Mouse (Mus musculus): ENCODE measurements around the gene Vkorc1l1.
A peak's percentile ranks its signal among the peaks of the same experiment; 100 is the strongest.

The Vkorc1l1 gene

DNA sequence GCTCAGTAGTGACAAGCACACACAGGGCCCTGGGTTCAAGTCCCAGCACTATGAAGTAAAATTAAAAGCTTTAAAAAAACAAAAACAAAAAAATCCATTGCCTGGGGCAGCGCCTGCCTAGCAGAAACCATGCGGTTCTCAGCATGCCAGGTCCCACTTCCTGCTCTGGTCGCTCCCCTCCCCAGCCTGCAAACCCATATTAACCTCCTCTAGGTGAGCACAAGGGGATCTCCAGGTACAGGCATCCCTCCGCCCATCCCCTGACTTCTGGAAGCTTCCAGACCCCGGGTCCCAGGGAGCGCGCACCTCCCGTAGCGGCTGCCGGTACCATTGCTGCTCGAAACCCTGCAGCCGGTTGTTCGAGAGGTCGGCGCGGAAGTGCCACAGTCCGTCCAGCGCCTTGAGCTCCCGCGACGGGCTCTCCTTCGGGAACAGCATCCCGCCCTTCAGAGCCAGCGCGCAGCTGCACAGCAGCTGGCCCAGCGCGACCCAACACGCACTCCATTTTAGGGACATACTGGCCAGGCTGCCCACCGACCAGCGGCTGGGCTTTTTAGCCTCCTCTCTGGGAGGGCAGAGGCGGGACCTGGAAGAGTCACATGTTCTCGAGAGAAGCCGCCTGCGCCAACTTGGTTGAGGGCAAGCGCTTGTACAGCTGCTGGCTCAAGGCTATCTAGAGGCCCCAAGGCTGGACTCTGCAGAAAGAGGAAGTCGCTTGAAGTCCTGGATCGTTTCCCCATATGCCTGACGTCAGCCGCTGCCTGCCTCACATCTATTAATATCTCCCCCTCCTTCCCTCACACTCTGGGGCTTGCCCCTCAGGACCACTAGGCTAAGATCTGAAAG is 60.8 kb downstream of the Vkorc1l1 start, which contains the start of gene Gusb:
Gene Gusb, minus strand, starts transcription at position 749 of the 846 bp plus-strand sequence.
- DNase-seq: peak; percentile 67 to 68

DNA sequence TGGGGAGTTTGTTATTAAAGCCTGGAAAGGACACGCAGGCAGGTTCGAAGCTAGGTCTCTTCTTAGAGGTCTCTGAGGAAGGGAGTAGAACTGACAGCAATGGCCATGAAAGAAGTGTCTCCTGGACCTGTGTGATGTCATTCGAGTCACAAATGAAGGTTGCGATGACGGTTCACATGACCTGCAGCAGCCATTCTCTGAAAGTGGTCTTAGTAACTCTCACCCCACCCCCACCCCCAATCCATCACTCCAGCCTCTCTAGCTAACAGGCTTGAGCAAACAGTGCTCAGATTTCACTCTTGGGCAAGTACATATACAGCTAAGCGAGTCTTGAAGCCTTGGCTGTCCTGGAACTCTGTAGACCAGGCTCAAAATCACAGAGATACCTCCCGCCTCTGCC is 61.5 kb downstream of the Vkorc1l1 start:
- no peak for DNase-seq

DNA sequence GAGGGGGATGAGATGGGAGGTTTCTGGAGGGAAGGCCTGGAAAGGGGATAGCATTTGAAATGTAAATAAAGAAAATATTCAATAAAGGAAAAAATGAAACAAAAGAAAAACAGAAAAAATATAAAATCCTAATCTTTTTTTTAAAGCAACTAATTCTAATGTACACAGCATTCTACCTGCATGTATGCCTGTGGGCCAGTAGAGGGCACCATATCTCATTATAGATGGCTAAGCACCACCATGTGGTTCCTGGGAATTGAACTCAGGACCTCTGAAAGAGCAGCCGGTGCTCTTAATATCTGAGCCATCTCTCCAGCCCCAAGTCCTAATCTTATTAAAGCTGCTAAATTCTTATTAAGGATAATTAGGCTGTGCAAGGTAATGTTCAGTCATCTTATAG is 65.6 kb downstream of the Vkorc1l1 start:
- DNase-seq: no peak

DNA sequence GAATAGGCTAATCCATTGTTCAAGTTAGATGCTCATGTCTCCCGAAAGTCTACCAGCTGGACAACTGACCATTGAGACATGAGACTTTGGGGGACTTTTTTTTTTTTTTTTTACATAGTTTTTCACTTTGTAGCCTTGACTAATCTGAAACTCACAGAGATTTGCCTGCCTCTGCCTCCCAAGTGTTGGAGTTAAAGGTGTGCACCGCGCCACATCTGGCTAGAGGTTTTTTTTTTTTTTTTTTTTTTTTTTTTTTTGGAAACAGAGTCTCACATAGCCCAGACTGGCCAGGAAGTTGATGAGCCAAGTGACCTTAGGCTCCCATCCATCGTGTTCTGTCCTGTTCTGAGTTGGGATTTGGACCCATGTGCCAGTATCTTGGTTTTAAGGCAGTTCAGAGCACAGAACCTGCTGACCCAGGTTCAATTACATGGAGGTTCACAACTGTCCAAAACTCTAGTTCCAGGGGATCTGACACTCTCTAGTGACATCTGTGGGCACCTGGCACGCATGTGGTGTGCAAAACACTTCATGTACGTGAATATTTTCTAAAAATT is 66.3 kb downstream of the Vkorc1l1 start:
- DNase-seq: no peak

DNA sequence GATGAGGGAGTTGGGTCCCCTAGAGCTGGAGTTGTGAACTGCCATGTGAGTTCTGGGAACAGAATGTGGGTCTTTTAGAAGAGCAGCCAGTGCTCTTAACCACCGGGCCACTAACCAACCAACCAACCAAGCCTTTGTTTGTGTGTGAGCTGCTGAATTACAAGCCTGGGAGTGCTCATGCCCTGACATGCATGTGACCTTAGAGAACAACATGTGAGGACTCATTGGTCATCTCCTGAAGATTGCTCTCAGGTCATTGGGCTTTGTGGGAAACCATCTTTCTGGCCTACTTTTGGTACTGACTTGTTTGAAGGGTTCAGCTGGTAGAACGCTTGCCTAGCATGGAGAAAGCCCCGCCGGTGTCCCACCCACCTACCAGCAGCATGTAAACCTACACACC is 68.0 kb downstream of the Vkorc1l1 start:
- no peak for DNase-seq

DNA sequence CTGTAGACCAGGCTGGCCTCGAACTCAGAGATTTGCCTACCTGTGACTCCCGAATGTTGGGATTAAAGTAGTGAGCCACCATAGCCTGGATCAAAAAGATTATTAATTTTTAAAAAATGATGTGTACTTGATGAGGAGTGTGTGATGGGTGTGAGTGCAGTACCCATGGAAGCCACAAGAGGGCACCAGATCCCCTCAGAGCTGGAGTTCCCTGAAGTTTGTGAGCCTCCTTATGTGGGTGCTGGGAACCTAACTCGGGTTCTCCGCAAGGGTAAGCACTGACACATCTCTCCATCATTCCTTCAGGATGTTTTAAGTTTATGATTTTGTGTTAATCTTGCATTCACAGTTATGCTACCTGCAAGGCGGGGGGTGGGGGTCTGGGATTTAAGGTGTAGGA is 69.2 kb downstream of the Vkorc1l1 start:
- no peak for DNase-seq

DNA sequence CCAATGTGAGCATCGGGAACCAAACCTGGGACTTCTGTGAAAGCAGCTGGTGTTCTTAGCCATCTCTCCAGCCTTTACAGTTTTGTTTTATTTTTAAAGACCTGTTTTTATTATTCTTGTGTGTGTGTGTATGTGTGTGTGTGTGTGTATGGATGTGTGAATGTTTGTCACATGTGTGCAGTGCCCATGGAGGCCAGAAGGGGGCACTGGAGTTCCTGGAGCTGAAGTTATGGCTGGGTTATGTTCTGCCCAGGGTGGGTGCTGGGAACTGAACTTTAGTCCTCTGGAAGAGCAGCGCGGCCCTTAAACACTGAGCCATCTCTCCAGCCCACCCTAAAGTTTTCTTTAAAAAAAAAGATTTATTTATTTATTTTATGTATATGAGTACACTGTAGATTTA is 73.3 kb downstream of the Vkorc1l1 start:
- no peak for DNase-seq

DNA sequence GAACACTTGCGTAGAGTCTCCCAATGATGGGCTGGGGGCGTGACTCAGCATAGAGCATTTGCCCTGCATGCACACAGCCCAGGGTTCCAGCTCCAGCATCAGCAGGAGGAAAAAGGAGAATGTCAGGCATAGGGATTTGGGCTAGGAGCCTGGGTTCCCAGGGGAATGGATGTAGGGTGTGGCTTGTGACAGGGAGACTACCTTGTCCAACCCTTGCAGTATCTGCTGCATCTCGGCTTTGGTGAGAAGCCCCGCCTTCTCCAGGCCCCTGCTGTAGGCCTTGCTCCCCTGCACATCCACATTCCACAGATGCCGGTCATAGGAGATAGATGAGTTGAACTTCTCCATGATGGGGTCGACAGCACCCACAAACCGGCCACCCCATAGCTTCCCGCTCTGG is 77.7 kb downstream of the Vkorc1l1 start:
- no peak for DNase-seq

DNA sequence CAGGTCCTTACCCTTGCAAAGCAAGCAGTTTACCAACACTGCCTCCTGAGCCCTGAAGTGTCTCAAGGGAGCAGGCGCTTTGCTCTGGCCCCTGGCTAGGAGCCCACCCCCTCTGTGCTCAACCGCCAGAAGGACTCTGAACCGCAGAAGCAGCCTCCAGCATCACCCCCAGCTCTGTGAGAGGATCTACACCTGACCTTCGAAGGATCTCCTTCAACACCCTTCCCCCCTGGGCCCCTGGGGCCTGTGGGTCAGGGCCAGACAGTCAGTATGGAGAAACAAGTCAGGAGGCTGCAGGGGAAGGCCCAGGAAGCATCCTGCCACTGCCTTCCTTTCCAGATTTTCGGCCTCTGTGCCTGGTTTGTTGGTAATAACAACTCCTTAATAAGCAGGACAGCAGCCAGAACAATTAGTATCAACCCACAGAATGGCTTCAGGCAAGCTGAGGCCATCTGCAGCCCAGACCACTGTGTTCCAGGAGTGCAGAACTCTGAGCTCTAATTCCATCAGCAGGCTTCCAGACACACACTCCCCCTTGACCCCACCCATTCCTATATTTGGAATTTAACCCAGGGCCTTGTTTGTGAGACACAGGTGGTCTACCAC is 79.7 kb downstream of the Vkorc1l1 start:
- no peak for DNase-seq

DNA sequence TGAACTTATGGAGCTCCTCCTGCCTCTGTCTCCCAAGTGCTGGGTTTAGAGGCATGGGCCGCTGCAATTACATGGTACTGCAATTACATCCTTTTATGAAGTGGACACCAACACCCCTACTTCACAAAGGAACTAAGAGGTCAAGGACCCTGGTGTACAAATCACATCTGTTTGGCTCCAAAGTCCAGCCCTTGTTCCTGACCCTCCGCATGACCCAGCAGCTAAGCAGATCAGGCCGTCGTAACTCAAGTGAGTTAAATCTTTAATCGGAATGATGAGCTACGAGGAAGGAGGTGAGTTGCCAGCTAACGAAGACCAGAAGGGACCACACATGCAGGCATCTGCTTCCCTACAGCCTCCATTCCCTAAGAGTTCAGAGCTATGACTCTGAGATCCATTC is 80.6 kb downstream of the Vkorc1l1 start:
- no peak for DNase-seq

DNA sequence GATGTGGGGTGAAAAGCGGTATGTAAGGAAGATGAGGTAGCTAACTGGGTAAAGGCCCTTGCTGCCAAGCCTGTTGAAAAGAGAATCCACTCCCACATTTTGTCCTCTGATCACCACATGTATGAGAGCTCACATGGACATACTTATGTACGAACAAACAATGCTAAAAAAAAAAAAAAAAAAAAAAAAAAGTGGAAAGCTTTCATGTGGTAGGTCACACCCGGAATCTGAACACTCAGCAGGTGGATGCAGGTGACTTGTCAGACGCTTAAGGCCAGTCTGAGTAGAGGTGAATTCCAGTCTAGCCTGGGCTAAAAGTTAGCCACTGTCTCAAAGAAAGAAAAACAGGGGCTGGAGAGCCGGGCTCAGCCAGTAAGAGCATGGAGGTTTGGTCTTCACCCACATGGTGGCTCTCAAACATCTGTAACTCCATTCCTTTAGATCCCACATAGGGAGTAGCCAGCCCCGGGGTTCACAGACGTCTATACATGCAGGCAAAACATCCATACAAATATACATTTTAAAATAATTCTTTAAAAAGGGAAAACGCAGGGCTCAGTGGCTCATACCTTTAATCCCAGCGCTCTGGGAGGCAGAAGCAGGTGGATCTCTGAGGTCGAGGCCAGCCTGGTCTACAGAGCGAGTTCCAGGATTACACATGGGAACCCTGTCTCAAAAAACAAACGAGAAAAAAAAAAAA is 81.4 kb downstream of the Vkorc1l1 start:
- DNase-seq: no peak

DNA sequence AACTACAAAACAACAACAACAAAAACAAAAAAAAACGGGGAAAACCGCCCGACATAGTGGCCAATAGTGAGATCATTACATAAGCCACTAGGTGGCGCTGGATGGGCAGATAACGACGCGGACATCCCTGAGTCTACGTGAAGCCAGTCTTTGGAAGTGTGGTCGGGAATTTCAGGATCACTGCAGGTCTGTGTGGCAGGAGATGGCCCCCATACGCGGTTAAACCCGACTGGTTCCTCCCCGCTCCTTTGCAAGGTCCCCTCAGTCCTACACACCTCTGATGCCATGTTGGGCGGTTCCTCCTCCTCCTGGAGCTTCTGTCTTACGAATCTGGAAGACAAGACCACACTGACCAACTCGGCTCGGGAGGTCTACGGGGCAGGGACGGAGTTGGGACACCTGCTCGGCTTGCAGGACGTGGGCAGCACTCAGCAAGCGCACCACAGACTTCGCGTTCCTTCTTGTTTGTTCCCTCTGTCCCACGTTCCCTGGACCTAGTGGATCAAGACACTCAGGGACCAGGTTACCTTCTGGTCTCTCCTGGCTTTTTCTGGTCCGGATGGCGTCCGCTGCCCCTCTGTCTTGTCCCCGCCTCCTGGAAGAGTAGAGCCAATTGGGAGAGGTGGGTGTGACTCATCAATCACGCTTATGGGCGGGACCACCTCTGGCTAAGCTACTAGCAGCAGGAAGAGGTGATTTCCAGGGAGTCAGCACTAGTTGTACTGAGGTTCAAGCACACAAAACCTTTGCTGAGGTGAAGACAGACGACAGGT is 82.2 kb downstream of the Vkorc1l1 start:
- peak; percentile 71 to 81 for DNase-seq

DNA sequence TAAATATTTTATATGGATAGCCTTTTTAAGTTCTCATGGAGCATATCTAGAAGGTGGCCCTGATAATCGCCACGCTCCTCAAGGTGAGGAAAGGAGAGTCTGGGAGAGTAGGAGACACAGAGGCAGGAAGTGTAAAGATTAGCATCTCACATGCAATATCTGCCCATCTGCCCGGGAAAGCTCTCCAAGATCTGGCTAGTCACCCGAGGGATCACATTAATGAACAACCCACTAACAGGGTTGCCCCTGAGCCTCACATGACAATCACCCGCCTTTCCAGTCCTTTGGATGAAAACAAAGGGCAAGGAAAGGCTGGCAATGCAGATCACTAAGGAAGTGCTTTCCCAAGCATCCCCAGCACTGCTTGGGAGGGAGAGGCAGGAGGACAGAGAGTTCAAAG is 85.4 kb downstream of the Vkorc1l1 start:
- DNase-seq: no peak

DNA sequence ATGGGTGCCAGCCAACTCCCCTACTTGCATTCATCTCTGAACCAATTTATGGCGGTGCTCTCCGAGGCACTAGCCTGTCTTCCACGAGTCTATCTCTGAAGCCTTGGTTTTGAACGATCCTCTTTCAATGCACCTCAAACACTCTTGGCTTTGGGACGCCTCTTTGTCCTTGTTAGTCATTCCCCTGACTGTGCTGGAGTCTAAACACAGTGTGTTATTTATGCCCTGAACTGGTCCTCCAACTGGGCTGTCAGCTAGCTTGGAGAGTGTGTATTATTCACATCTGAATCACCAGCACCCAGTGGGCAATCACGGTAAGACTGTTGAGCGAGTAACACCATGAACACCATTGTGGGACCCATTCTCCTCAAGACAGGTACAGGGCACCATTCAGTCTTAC is 85.9 kb downstream of the Vkorc1l1 start:
- DNase-seq: no peak

DNA sequence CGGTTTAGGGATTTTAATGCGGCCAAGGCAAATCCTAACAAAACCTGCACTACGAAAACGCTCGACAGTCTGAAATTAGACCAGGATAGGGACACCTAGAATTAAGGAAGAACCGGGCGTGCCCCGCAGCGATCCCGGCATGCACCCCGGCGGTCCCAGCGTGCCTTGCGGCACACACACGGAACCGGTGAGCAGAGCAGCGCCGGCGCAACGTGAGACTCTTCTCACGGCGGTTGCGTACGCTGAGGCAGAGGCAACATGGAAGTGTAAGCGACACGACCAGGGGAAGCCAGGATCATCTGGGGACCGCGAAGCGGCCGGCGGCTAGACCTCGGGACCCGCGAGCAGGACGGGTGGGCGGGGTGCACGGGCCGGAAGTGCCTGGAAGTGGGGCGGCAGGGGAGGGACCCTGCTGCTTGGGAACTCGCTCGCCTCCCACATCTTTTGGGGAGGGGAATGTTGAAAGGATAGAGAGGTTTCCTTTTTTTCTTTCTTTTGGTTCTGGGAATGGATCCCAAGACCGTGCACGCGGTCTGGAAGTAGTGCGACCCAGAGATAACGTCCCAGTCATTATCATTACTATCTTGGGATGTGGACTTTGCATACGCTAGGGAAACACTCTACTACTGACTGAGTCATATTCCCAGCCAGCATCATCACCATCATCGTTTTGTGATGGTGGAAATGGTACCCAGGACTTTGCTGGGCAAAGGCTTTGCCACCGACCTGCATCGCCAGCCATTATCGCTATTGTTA is 87.5 kb downstream of the Vkorc1l1 start, which contains the start of the genes Asl and Crcp:
Gene Asl, minus strand, starts transcription at position 106 of the 756 bp plus-strand sequence.
Gene Crcp, plus strand, starts transcription at position 149 of the 756 bp plus-strand sequence.
- peak; percentile 82 to 86 for DNase-seq

DNA sequence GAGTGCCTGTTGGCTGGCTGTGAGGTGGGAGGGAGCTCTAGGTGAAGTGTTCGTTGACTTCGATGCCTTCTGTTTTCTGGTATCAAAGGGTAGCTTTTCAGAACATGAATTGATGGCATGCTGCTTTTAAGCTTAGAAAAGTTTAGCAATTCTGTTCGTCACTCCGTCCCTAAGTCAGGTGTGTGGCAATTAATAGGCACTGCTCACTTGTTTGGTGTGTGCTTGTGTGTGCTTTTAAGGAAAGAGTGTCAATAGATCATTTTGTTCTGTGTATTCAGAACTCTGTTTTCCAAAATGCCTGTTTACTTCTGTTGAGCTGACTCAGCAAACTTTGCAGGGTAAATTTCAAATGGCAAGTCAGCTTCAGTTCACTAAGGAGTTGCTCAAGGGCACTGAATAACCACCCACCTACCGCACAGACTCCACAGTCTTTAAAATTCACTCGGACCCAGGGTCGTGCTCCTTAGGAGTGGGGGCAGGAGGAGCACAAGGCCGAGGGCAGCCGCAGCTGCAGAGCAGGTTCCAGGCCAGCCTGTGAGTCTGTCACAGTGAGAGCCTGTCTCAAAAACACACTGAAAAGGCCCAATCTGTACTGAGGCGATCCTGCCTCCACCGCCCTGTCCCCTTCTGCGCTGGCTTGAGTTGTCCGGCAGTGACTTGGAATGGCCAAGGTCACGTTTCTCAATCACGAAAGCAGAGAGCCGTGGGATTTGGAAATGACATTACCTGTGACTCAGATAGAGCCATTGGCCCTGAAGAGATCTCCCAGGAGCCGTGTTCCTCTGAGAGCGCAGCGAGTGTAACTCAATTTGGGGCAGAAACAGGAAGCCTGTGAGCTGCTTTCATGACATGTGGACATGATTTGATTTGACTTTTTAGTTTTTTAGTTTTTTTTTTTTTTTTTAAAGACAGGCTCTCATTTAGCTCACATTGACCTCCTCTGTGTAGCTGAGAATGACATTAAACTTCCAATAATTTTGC is 89.9 kb downstream of the Vkorc1l1 start:
- DNase-seq: no peak

DNA sequence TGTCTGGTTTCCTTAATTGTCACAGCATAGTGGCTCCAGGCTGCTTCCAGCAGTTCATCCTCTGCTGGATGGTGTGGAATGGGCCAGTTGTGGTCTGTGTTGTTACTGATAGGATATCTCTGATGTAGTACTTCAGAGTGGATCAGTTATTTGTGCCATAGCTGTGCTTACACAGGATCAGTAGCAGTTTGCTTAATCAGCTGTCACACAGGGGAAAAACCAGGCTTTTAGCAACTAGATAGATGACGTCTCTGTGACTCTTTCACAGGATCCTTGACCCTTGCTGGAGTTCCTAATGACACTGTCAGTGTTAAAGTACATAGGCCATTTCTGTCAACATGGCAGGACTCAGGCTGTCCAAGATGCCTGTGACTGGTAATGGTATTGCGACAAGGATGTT is 92.1 kb downstream of the Vkorc1l1 start:
- DNase-seq: no peak
